Mouse (Mus musculus) adrenal gland, adult 8-10 months (tissue): ENCODE data around the gene Adm2. TPM values are rescaled to one million over a fixed set of nuclear protein-coding genes. Genes with fewer than 3 reads are reported as not detected.

Experiments
- DNase-seq: peaks from one replicate; pipeline ENCODE4 v3.0.0; 2022
- microRNA-seq, 2 experiments: library from miRNA; unstranded; fragments of <30 nt; microRNA quantifications; one replicate each; pipeline ENCODE4 v1.2.0; 2022
- total RNA-seq, 4 experiments: library from RNA; stranded (reverse); gene quantifications; 2 replicates each; pipeline ENCODE4 v1.2.4; 2022

The Adm2 gene
- total RNA-seq, 4 experiments from 2014 or later = not detected

GRCm38 (mm10) chr15:89356372-89356771 is 33.9 kb downstream of the Adm2 start:
- DNase-seq = peak; percentile 45

- no peak for DNase-seq
These were observed 36.3 kb downstream of the Adm2 start for GRCm38 (mm10) chr15:89358784-89359183.

- DNase-seq = no peak
These were observed 40.5 kb downstream of the Adm2 start for GRCm38 (mm10) chr15:89363051-89363450.

- DNase-seq = no peak
These were observed 42.6 kb downstream of the Adm2 start for GRCm38 (mm10) chr15:89365141-89365551.

- no peak for DNase-seq
These were observed 49.5 kb downstream of the Adm2 start for GRCm38 (mm10) chr15:89372068-89372467.

GRCm38 (mm10) chr15:89372536-89372935 is 50.0 kb downstream of the Adm2 start:
- no peak for DNase-seq

- peak; percentile 83 for DNase-seq
These were observed 50.7 kb downstream of the Adm2 start for GRCm38 (mm10) chr15:89373027-89373761.

GRCm38 (mm10) chr15:89373762-89374248 is 51.3 kb downstream of the Adm2 start, which contains the start of gene Sco2:
Sco2 (minus strand) TSS chr15:89373846.
- DNase-seq = peak; percentile 86

Small RNA genes lying within 50 kb of the gene (microRNA-seq; reads per million reads assigned to microRNA genes)
- gene Mir6959 = 0.18 to 0.84 reads per million in 2 experiments

Other genes with a start within 250 kb of the Adm2 start
- gene Trabd, start 247.6 kb upstream of the Adm2 start, total RNA-seq = 10 to 100 TPM; 37.0 to 49.0 (median 43.7) TPM
- 10 to 100 TPM; 44.0 to 52.1 (median 46.1) TPM for gene Selenoo, start 233.6 kb upstream of the Adm2 start, total RNA-seq
- 10 to 100 TPM; 16.0 to 24.6 (median 20.3) TPM for gene Tubgcp6, start 199.6 kb upstream of the Adm2 start, total RNA-seq
- gene Hdac10, start 194.0 kb upstream of the Adm2 start, total RNA-seq = 10 to 100 TPM; 13.2 to 23.1 (median 18.0) TPM
- gene Mapk12, start 182.0 kb upstream of the Adm2 start, total RNA-seq = 10 to 100 TPM; 10.5 to 22.7 (median 14.3) TPM
- gene Mapk11, start 173.1 kb upstream of the Adm2 start, total RNA-seq = 1 to 10 TPM; 4.6 to 7.7 (median 6.3) TPM
- 100 to 1,000 TPM; 153 to 177 (median 157) TPM for gene Plxnb2, start 141.9 kb upstream of the Adm2 start, total RNA-seq
- gene Dennd6b, start 126.2 kb upstream of the Adm2 start, total RNA-seq = 10 to 100 TPM in 1 of 4 experiments, 1 to 10 TPM in 3; 6.9 to 13.2 (median 8.9) TPM
- 10 to 100 TPM; 46.8 to 89.2 (median 66.8) TPM for gene Ppp6r2, start 111.2 kb upstream of the Adm2 start, total RNA-seq
- 100 to 1,000 TPM in 2 of 4 experiments, 10 to 100 TPM in 2; 90.8 to 127 (median 101) TPM for gene Sbf1, start 7.4 kb upstream of the Adm2 start, total RNA-seq
- gene Miox, start 11.7 kb downstream of the Adm2 start, total RNA-seq = 1 to 10 TPM in 2 of 4 experiments, not detected in 2; 1.4 TPM
- gene Lmf2, start 32.9 kb downstream of the Adm2 start, total RNA-seq = 10 to 100 TPM; 44.4 to 57.5 (median 48.6) TPM
- gene Ncaph2, start 33.0 kb downstream of the Adm2 start, total RNA-seq = 10 to 100 TPM; 79.1 to 93.1 (median 87.8) TPM
- 10 to 100 TPM; 18.7 to 28.6 (median 24.6) TPM for gene Sco2, start 51.1 kb downstream of the Adm2 start, total RNA-seq
- gene Tymp, start 54.3 kb downstream of the Adm2 start, total RNA-seq = under 1 TPM; 0.22 to 0.73 (median 0.51) TPM
- gene Odf3b, start 56.6 kb downstream of the Adm2 start, total RNA-seq = under 1 TPM; 0.34 to 0.73 (median 0.43) TPM
- under 1 TPM in 1 of 4 experiments, not detected in 3; 0.09 TPM for gene Klhdc7b, start 62.2 kb downstream of the Adm2 start, total RNA-seq
- gene Syce3, start 87.8 kb downstream of the Adm2 start, total RNA-seq = not detected
- 10 to 100 TPM in 3 of 4 experiments, 1 to 10 TPM in 1; 6.3 to 68.6 (median 53.1) TPM for gene Cpt1b, start 103.1 kb downstream of the Adm2 start, total RNA-seq
- gene C730034F03Rik, start 106.9 kb downstream of the Adm2 start, total RNA-seq = 1 to 10 TPM; 1.1 to 2.3 (median 1.9) TPM
- 1 to 10 TPM in 2 of 4 experiments, not detected in 2; 1.2 to 1.5 TPM for gene Gm44502, start 107.0 kb downstream of the Adm2 start, total RNA-seq
- 10 to 100 TPM; 47.0 to 76.2 (median 66.7) TPM for gene Chkb, start 107.2 kb downstream of the Adm2 start, total RNA-seq
- 10 to 100 TPM; 14.3 to 19.0 (median 15.0) TPM for gene Mapk8ip2, start 131.2 kb downstream of the Adm2 start, total RNA-seq
- gene Arsa, start 154.7 kb downstream of the Adm2 start, total RNA-seq = 10 to 100 TPM; 16.9 to 32.5 (median 21.6) TPM
- gene Shank3, start 176.9 kb downstream of the Adm2 start, total RNA-seq = 10 to 100 TPM; 29.1 to 61.2 (median 42.8) TPM
- 1 to 10 TPM in 1 of 4 experiments, under 1 TPM in 3; 0.17 to 1.4 (median 0.71) TPM for gene Acr, start 245.6 kb downstream of the Adm2 start, total RNA-seq